Mouse (Mus musculus): ENCODE results near the gene Elmo3. TPM values are rescaled to one million over a fixed set of nuclear protein-coding genes. Genes with fewer than 3 reads are reported as not detected.

Elmo3 gene
- polyA plus RNA-seq, 1 experiment from 2014 or later: 0.43 TPM

DNA sequence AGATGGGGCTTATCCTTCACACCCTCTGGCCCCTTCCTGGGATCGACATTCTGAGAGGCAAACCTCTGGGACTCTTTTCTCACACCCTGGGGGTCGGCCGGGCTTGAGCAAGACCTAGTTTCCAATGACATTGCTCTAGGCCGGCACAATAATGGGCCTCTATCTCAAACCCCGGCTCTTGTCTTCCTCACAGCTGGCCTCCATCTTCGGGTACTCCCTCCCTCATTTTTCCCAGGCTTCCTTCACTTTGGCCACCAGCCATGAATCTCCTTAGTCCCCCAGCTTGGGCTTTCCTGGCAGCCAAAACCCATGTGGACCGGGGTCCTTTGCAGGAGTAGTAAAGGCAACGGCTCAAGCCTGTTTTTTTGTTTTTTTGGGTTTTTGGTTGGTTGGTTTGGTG is 36.0 kb downstream of the Elmo3 start:
- H3K4me3 ChIP-seq (ENCODE audit: inconsistent target): no peak overlapping the region
- H3K27ac ChIP-seq: no peak overlapping the region
- H3K36me3 ChIP-seq (ENCODE audit: inconsistent target): peaks cover 14% of the 10 kb centered on the region
- peaks cover 54% of the 10 kb centered on the region for H3K79me2 ChIP-seq (ENCODE audit: inconsistent target)
- WGBS (ENCODE audit: missing documents): 94% methylated on average over 8 of the region's 8 CpGs

DNA sequence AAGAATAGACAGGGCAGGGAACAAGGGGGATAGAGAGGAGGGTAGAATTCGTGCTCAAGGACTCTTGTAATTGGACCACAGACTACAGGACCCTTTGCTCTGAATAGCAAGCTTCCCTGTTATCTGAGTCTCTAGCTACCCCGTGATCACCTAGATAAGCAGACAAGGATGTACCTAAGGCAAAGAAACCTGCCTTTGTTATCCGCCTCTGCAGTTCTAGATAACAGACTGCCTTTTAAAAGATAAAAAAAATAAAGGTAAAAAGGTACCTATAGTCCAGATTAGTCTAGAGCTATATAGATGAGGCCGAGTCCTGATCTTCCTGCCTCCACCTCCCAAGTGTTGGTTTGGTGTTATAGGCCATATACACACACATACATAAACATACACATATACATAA is 37.4 kb downstream of the Elmo3 start:
- Histone ChIP-seq H3K4me3 (ENCODE audit: inconsistent target) (no peak overlapping the region), H3K79me2 (ENCODE audit: inconsistent target) (peaks cover 67% of the 10 kb centered on the region), H3K36me3 (ENCODE audit: inconsistent target) (peaks cover under 1% of the 10 kb centered on the region; the same call in 1 of the 2 replicates), H3K27ac (no peak overlapping the region)
- 94% methylated on average over 4 of the region's 4 CpGs for WGBS (ENCODE audit: missing documents)

DNA sequence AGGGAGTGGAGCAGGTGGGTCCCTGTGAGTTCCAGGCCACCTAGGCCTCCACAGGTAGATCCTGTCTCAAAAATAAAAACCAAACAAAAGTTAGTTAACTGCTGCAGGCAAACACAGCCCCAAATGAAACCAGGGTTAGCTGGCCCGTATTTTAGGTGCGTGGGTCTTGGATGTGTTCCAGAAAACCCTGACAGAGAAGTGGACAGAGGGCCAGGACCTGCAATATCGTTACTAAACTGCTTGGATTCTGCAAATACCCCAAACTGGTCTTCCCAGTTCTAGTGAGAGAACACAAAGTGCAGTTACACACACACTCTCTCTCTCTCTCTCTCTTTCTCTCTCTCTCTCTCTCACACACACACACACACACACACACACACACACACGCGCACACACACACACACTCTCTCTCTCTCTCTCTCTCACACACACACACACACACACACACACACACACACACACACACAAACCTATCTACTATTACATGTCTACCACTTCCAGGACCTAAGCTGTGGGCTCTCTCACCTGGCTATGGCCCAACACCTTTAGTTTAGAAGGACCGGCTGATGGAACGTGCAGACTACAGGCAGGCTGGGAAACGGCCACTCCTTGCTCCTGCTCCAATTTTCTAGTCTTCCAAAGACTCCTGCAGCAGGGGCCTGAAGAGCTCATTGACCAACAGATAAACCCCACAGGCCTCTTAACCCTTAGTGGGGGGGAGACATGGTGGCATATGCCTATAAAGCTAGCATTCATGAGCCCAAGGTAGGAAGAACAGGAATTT is 38.6 kb downstream of the Elmo3 start:
- Histone ChIP-seq H3K27ac (no peak overlapping the region), H3K36me3 (ENCODE audit: inconsistent target) (no peaks in the 10 kb centered on the region), H3K4me3 (ENCODE audit: inconsistent target) (no peak overlapping the region), H3K79me2 (ENCODE audit: inconsistent target) (peaks cover 62% of the 10 kb centered on the region)
- WGBS (ENCODE audit: missing documents): 79% methylated on average over 6 of the region's 8 CpGs

DNA sequence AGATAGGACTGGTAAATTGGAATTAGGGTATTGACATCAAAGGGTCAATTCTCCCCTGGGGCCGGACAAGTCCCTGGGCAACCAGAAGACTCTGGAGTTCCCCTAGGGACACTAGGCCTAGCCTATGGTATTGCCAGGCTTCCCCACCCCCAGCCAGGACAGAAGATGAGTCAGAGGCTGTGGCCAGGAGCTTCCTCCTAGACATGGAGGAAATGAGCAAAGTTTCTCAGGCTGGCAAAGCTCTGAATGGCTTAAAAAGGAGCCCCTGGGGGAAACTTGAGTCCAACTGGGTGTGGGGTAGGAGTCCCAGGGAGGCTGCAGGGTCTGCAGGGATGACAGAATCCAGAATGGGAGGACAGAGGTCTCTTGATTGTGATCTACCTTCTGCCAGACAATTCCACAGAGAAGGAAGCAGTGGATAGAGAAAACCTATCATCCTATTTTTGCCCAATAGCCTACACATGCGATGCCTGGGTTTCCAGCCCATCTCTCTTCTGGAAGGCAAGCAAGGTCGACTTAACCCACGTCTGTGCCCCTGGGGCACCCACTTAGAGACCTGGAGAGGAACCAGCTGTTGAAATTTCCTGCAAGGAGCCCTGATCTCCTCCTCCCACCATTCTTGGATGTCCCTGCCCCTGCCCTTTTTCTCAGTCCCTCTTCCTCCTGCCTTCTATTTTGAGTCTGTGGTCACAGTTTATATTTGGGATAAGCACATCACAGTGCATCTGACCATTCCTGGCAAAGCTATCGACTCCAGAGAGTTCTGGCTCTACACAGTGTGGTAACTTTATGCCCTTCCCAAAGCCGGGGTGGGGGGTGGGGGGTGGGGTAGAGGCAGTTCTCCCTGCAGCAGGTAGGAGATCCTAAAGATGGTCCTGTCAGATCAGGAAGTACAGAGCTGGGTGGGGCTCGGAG is 39.9 kb downstream of the Elmo3 start:
- peaks cover 62% of the 10 kb centered on the region for H3K79me2 ChIP-seq (ENCODE audit: inconsistent target)
- H3K4me3 ChIP-seq (ENCODE audit: inconsistent target): no peak overlapping the region
- peak overlapping the region; percentile 79 for H3K27ac ChIP-seq
- 16% methylated on average over 6 of the region's 7 CpGs for WGBS (ENCODE audit: missing documents)
- H3K36me3 ChIP-seq (ENCODE audit: inconsistent target): no peaks in the 10 kb centered on the region

DNA sequence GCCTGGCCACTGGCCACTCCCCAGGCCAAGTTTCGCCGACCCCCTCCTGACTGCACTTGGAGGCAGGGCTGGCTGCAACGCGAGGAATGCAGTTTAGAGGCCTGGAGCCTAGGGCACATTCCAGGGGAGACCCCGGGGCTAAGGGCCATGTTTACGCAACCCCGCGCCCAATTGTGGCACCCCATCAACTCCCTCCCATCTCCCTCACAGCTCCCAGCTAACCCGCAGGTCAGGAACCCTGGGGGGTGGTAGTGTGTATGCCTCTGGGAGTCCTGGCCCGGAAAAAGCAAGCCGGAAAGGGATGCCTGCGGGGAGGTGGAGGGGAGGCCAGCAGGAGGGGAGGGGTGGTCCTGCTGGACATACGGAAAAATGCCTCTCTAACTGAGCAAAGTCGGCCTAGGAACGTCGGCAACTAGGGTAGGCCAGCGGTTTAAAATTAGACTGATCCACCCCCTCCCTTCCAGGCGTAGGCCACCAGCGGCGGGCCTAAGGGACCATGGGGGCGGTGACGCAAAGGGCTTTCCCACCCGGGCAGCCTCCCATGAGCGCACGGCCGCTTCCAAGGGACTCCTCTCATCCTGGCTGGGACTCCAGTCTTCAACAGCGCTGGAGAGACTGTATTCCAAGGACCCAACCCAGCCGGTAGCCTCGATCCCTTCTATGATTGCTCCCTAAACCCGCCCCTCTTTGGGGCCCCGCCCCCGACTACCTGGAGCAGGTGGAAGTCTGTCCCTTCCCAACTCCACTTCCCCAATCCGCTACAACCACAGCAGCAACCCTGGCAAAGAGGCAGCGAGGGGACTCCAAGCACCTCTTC is 41.4 kb downstream of the Elmo3 start:
- peak overlapping the region; percentile 79 for H3K27ac ChIP-seq
- 6% methylated on average over 34 of the region's 34 CpGs for WGBS (ENCODE audit: missing documents)
- H3K4me3 ChIP-seq (ENCODE audit: inconsistent target): peak overlapping the region; percentile 88
- H3K79me2 ChIP-seq (ENCODE audit: inconsistent target): peaks cover 49% of the 10 kb centered on the region
- H3K36me3 ChIP-seq (ENCODE audit: inconsistent target): no peaks in the 10 kb centered on the region

DNA sequence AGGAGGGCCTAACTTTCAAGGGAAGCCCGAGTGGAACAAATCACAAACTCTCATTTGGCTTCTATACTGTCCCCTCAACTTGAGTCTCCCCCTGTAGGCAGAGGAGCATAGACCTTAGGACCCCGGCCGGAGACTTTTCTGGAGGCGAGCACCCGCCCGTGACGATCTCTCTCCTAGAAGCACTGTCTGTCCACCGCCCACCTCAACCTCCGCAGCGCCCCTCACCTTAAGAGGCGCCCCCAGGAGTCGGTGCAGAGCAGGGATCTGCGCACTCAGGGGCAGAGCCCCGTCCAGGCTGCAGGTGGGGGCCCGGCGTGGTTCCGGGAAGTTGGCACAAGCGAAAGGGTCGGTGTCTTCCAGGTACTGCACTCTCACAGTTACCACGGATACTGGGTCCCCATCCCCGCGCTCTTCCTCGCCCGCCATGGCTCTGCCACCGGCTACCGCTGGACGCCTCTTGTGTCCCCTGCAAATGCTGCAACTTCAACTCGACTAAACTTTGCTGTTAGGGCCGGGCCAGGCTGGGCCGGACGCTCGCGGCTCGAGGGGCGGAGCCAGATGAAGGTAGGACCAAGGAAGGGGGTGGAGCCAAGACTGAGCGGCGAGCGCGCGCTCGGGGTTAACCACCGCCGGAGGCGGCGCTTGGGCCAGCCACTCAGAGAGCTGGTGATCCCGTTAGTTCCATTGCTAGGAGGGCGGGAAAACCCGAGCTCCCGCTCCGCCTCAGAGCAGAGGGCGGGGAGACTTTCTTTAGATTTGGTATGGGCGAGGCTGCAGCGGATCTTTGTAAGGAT is 42.2 kb downstream of the Elmo3 start, which contains the start of gene Fhod1:
Gene Fhod1 (minus strand): TSS at position 526 of the 794 bp plus-strand sequence.
- Histone ChIP-seq H3K36me3 (ENCODE audit: inconsistent target) (no peaks in the 10 kb centered on the region), H3K4me3 (ENCODE audit: inconsistent target) (peak within 1 kb of the TSS; percentile 88), H3K79me2 (ENCODE audit: inconsistent target) (peaks cover 41% of the 10 kb centered on the region), H3K27ac (peak within 1 kb of the TSS; percentile 79)
- WGBS (ENCODE audit: missing documents): under 1% methylated on average over 53 of the region's 53 CpGs

DNA sequence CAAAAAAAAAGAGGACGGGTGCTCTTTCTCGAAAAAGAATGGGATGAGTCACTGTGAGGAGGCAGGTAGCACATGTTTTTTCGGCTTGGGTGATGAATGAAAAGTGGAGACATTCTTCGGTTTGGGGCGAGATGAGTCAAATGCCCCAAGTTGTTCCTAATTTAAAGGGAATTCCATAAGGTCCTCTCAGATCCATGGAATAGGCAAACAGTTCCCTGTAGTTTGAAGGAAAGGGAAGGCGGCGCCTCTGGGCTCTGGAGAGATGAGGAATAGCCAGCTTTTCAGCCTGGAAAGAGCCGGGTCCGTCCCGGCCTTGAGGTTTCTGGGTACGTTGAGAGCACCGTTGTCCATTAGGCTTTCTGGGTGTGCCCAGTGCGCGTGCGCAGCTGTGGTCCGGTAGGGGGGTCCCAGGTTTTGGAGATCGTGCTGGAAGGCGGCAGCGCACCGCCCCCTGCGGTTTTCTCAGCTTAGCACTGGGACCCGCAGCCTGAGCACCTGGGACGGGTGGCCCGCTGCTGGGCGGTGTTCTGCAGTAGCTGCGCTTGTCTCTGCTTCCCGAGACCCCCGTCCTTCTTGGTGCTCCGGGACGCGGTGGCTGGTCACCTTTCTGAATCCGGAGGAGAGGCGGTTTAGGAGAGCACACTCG is 43.2 kb downstream of the Elmo3 start, which contains the start of gene Slc9a5:
Gene Slc9a5 (plus strand): TSS at position 394 of the 646 bp plus-strand sequence.
- peaks cover 32% of the 10 kb centered on the region for H3K79me2 ChIP-seq (ENCODE audit: inconsistent target)
- peak within 1 kb of the TSS; percentile 88 for H3K4me3 ChIP-seq (ENCODE audit: inconsistent target)
- no peaks in the 10 kb centered on the region for H3K36me3 ChIP-seq (ENCODE audit: inconsistent target)
- 1% methylated on average over 34 of the region's 34 CpGs for WGBS (ENCODE audit: missing documents)
- H3K27ac ChIP-seq: peak within 1 kb of the TSS; percentile 79

DNA sequence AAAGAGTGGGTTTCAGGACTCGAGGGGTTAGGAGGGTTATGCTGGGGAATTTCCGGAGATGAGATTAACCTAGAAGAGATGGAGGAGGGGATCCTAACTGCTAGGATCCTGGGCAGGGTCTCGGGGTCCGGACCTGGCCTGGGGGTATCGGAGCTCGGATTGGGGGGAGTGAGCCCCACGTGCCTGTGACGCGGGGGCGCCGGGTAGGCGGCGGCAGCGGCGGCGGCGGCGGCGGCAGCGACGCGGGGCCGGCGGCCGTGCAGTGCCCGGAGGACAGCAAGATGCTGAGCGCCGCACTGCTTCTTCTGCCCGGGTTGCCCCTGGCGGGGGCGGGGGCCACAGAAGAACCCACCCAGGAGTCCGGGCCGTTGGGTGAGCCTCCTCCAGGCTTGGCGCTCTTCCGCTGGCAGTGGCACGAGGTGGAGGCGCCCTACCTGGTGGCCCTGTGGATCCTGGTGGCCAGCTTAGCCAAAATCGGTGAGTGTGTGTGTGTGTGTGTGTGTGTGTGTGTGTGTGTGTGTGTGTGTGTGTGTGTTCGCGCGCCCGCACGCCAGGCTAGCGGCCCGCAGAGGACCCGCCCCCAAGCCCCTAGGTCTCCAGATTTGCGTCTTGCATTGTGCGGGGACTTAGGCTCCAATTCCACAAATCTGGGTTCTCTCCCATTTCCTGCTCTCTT is 43.8 kb downstream of the Elmo3 start:
- peak overlapping the region; percentile 50 for H3K4me3 ChIP-seq (ENCODE audit: inconsistent target)
- 3% methylated on average over 42 of the region's 48 CpGs for WGBS (ENCODE audit: missing documents)
- no peak overlapping the region for H3K27ac ChIP-seq
- H3K36me3 ChIP-seq (ENCODE audit: inconsistent target): no peaks in the 10 kb centered on the region
- peaks cover 25% of the 10 kb centered on the region for H3K79me2 ChIP-seq (ENCODE audit: inconsistent target)

DNA sequence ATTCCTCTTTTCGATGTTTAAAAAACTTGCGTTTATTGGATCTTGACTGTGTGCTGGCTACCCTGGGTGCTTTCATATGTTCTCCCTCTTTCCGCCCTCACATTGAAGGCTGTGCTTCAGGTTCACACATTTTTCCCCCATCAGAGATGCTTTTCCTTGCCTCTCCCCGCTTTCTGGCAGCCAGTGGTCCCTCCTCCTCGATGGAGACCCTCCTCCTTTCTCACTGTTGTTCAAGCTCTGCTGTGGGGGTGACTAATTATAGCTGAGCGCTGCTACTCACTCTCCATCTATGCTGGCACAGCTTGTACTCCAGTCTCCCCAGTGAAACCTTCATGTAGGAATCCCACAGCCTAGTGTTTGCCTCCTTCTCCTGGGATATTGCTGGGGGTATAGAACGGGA is 44.8 kb downstream of the Elmo3 start:
- WGBS (ENCODE audit: missing documents): 88% methylated on average over 7 of the region's 7 CpGs
- Histone ChIP-seq H3K4me3 (ENCODE audit: inconsistent target) (no peak overlapping the region), H3K36me3 (ENCODE audit: inconsistent target) (no peaks in the 10 kb centered on the region), H3K27ac (no peak overlapping the region), H3K79me2 (ENCODE audit: inconsistent target) (peaks cover 18% of the 10 kb centered on the region)

DNA sequence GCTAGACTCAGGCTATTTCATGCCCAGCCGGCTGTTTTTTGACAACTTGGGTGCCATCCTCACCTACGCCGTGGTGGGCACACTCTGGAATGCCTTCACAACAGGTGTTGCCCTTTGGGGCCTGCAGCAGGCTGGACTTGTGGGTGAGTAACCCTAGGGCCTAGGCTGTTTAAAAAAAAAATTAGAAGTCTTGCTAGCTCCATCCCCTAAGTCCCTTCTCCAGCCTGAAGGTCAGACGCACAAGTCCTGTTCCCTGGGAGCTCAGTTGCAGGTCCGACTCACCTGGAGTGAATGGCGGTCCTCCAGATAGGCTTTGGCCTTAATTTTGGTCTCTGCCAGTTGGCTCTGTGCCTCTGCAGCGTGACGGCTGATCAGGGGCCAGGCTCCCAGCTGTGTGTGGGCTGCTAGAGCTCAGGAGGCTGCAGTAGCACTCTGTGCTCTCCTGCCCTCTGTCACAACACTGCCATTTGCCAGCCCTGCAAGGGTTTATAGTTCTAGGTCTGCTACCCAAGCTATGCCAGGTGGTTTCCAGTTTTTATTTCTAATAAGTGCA is 48.3 kb downstream of the Elmo3 start:
- Histone ChIP-seq H3K79me2 (ENCODE audit: inconsistent target) (no peaks in the 10 kb centered on the region), H3K27ac (no peak overlapping the region), H3K4me3 (ENCODE audit: inconsistent target) (no peak overlapping the region), H3K36me3 (ENCODE audit: inconsistent target) (no peaks in the 10 kb centered on the region)
- 95% methylated on average over 8 of the region's 8 CpGs for WGBS (ENCODE audit: missing documents)

DNA sequence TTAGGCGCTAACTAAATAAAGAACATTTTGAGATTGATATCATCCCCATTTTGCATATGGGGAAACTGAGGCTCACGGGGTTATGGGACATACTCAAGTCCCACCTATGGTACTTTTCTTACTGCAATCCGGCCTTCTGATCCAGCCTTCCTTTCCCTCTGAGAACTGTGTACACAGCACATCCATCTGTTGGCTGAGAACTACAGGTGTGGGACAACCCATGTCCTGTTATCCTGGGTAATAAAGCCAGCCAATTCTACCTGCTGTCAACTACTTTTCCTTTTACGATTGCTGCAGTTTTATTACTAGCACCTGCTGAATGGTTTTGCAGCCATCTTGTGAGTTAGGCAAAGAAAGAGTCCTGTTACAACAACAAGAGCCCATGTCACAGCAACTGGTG is 49.1 kb downstream of the Elmo3 start:
- 97% methylated on average over 4 of the region's 4 CpGs for WGBS (ENCODE audit: missing documents)
- no peak overlapping the region for H3K4me3 ChIP-seq (ENCODE audit: inconsistent target)
- no peak overlapping the region for H3K27ac ChIP-seq
- no peaks in the 10 kb centered on the region for H3K79me2 ChIP-seq (ENCODE audit: inconsistent target)
- no peaks in the 10 kb centered on the region for H3K36me3 ChIP-seq (ENCODE audit: inconsistent target)

DNA sequence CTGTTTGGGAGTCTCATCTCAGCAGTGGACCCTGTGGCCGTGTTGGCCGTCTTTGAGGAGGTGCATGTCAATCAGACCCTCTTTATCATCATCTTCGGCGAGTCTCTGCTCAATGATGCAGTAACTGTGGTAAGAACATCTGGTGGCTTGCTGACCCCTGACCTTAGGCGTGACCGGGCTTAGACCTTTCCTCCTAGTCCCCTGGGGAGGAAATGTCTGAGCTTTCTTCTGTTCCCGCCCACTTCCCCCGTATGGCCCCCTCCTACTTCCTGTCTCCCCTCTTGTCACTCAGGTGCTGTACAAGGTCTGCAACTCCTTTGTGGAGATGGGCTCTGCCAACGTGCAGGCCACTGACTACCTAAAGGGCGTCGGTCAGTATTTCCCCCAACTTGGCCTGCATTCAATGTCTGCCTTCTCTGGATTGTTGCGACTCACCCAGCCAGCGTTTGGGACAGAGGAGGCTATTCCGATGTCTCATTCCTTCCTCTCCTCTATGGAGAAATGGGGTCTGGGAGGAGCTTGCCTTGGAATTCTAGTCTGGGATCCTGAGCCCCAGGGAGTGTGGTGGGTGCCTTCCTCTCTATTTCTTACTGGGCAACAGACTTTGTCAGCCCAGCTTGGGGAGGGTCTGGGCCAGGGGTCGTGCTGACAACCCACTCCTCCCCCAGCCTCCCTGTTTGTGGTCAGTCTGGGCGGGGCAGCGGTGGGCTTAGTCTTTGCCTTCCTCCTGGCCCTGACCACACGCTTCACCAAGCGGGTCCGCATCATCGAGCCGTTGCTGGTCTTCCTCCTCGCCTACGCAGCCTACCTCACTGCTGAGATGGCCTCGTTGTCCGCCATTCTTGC is 50.0 kb downstream of the Elmo3 start:
- 75% methylated on average over 26 of the region's 26 CpGs for WGBS (ENCODE audit: missing documents)
- no peak overlapping the region for H3K4me3 ChIP-seq (ENCODE audit: inconsistent target)
- no peak overlapping the region for H3K27ac ChIP-seq
- no peaks in the 10 kb centered on the region for H3K79me2 ChIP-seq (ENCODE audit: inconsistent target)
- no peaks in the 10 kb centered on the region for H3K36me3 ChIP-seq (ENCODE audit: inconsistent target)

Measured in macrophage (primary cell).